ENCODE assay signal across 8 mouse cellular contexts in genomic region chr11:105364386-105365065, GRCm38 (mm10).
A peak's percentile ranks its signal among the peaks of the same experiment; 100 is the strongest.
DNase-seq lines count a peak whose midpoint lies in the region; ATAC-seq and TF ChIP-seq lines count a peak whose summit lies in the region.

No protein-coding gene starts in this region.

- peak overlapping the region; percentile 75 for H3K27ac ChIP-seq in gastrocnemius, adult 2 months
- peak overlapping the region; percentile 67 for H3K27ac ChIP-seq in heart, embryonic 16.5 days (ENCODE audit: low read length)
- no peak overlapping the region for H3K27ac ChIP-seq in kidney, postnatal 0 days
- H3K27ac ChIP-seq in lung, embryonic 15.5 days: peak overlapping the region; percentile 69

- peaks cover 30% of the 10 kb centered on the region for H3K4me1 ChIP-seq in heart, embryonic 16.5 days (ENCODE audit: control insufficient read depth, insufficient read depth, low read length)
- H3K4me1 ChIP-seq in kidney, postnatal 0 days (replicated peaks; ENCODE audit: insufficient read depth, low read length): peaks cover 12% of the 10 kb centered on the region; the same call in 1 of the 2 replicates
- H3K4me1 ChIP-seq in lung, embryonic 15.5 days: peaks cover 57% of the 10 kb centered on the region

- no peak for TF ChIP-seq CTCF in gastrocnemius, adult 2 months (IDR thresholded peaks at IDR 0.05)
- no peak for TF ChIP-seq CTCF in kidney, postnatal 0 days (IDR thresholded peaks at IDR 0.05; ENCODE audit: low read depth)

- intact Hi-C loops in gastrocnemius, adult 2 months (cut with DNase I): no loop called here
- intact Hi-C loops in gastrocnemius, postnatal 36 days (cut with DNase I): loop anchor here (5.0 kb wide), 1 partner anchor 548 kb away; no protein-coding TSS in a partner anchor

- H3K9me3 ChIP-seq in heart, embryonic 16.5 days (replicated peaks; ENCODE audit: control insufficient read depth, low read length): no peaks in the 10 kb centered on the region
- H3K9me3 ChIP-seq in kidney, postnatal 0 days (replicated peaks; ENCODE audit: low read length): no peaks in the 10 kb centered on the region
- H3K9me3 ChIP-seq in lung, embryonic 15.5 days: no peaks in the 10 kb centered on the region

- no peaks in the 10 kb centered on the region for H3K27me3 ChIP-seq in heart, embryonic 16.5 days (ENCODE audit: control insufficient read depth, insufficient read depth, low read length)
- no peaks in the 10 kb centered on the region for H3K27me3 ChIP-seq in kidney, postnatal 0 days (ENCODE audit: insufficient read depth, low read length)
- H3K27me3 ChIP-seq in lung, embryonic 15.5 days: no peaks in the 10 kb centered on the region
- H3K27me3 ChIP-seq in splenic B cell, adult 2 months (ENCODE audit: control insufficient read depth, insufficient read depth, low read length, poor library complexity, severe bottlenecking): no peaks in the 10 kb centered on the region; the same call in 1 of the 2 replicates

- H3K36me3 ChIP-seq in heart, embryonic 16.5 days (ENCODE audit: control insufficient read depth, insufficient read depth): no peaks in the 10 kb centered on the region
- no peaks in the 10 kb centered on the region for H3K36me3 ChIP-seq in kidney, postnatal 0 days (ENCODE audit: insufficient read depth, low read length)
- no peaks in the 10 kb centered on the region for H3K36me3 ChIP-seq in lung, embryonic 15.5 days
- H3K36me3 ChIP-seq in splenic B cell, adult 2 months (ENCODE audit: control insufficient read depth, insufficient read depth, low read length, poor library complexity, severe bottlenecking): no peaks in the 10 kb centered on the region

- no peak for DNase-seq in gastrocnemius, adult 2 months
- no peak for DNase-seq in gastrocnemius, postnatal 36 days
- peak; percentile 50 for DNase-seq in embryo, embryonic 10.5 days (ENCODE audit: low spot score)
- peak; percentile 19 for DNase-seq in kidney, postnatal 0 days (ENCODE audit: low spot score)
- DNase-seq in splenic B cell, adult 2 months (ENCODE audit: low read depth, low spot score): peak; percentile 8
- DNase-seq in adipocyte (ENCODE audit: low spot score): no peak

- 10% methylated on average over 12 of the region's 12 CpGs for WGBS in heart, embryonic 16.5 days
- 23% methylated on average over 12 of the region's 12 CpGs for WGBS in kidney, postnatal 0 days
- 12% methylated on average over 12 of the region's 12 CpGs for WGBS in lung, embryonic 15.5 days

- peak overlapping the region; percentile 78 for H3K4me2 ChIP-seq in heart, embryonic 16.5 days (ENCODE audit: low read depth, low read length)
- H3K4me2 ChIP-seq in kidney, postnatal 0 days (ENCODE audit: low read length): peak overlapping the region; percentile 39
- H3K4me2 ChIP-seq in lung, embryonic 15.5 days: peak overlapping the region; percentile 95

- H3K9ac ChIP-seq in heart, embryonic 16.5 days (ENCODE audit: low read length): peak overlapping the region; percentile 45
- no peak overlapping the region for H3K9ac ChIP-seq in kidney, postnatal 0 days (ENCODE audit: low read depth, low read length)
- H3K9ac ChIP-seq in lung, embryonic 15.5 days: 0 out of 2 replicates have a peak overlapping the region, but pooled peaks have one; percentile 11

- no peak for ATAC-seq in heart, embryonic 16.5 days (replicated peaks; ENCODE audit: extremely low read depth, insufficient read depth, low FRiP score)
- ATAC-seq in kidney, postnatal 0 days (replicated peaks; ENCODE audit: low FRiP score, low read depth): no peak
- no peak for ATAC-seq in lung, embryonic 15.5 days (ENCODE audit: borderline replicate concordance, extremely low read depth, low FRiP score, low TSS enrichment)

- peak overlapping the region; percentile 83 for H3K4me3 ChIP-seq in gastrocnemius, adult 2 months
- H3K4me3 ChIP-seq in heart, embryonic 16.5 days (ENCODE audit: low read length): peak overlapping the region; percentile 38
- H3K4me3 ChIP-seq in kidney, postnatal 0 days (replicated peaks; ENCODE audit: low read depth, low read length): 0 out of 2 replicates have a peak overlapping the region, but pooled peaks have one; percentile 2
- peak overlapping the region; percentile 8; the same call in 1 of the 2 replicates for H3K4me3 ChIP-seq in lung, embryonic 15.5 days

Comparison
In these comparisons a context has a peak if more than half of its experiments do, and no peak if none do; other contexts are left out.
1. DNase-seq: peak in embryo, embryonic 10.5 days (single experiment), kidney, postnatal 0 days (single experiment) and splenic B cell, adult 2 months (single experiment); none in gastrocnemius, adult 2 months (single experiment), gastrocnemius, postnatal 36 days (0 of 2) and adipocyte (single experiment).
2. H3K4me3 ChIP-seq: peak in every context shown above with its lines; median percentile 83 in gastrocnemius, adult 2 months; 38 in heart, embryonic 16.5 days; 8 in lung, embryonic 15.5 days; 2 in kidney, postnatal 0 days.
3. H3K4me2 ChIP-seq: peak in every context shown above with its lines; median percentile 95 in lung, embryonic 15.5 days; 78 in heart, embryonic 16.5 days; 39 in kidney, postnatal 0 days.